Mouse (Mus musculus): ENCODE data around the gene Cbll1. TPM values are rescaled to one million over a fixed set of nuclear protein-coding genes. Genes with fewer than 3 reads are reported as not detected.

Gene Cbll1
- polyA plus RNA-seq, 1 experiment from 2014 or later, result 6.1 TPM

DNA sequence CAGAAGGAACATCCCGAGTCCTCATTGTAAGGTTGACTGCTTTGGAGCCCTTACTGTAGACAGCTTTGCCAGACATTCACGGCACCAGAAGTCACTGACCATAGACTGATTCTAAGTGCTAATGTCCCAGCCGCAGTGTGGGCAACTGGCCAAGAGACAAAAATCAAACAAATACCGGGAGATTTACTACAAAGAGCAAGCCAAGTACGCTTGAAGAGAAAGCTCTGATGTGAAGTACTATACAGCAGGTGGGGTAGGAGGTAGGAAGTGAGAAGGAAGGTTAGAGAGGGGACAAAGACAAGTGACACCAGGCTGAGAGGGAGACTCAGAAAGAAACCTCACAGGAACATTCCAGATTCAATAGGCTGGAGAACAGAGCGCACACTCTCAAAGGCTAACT is 54.6 kb downstream of the Cbll1 start:
- H3K4me2 ChIP-seq (replicated peaks; ENCODE audit: low read depth), result no peak overlapping the region
- WGBS, result 37% methylated on average over 6 of the region's 6 CpGs

DNA sequence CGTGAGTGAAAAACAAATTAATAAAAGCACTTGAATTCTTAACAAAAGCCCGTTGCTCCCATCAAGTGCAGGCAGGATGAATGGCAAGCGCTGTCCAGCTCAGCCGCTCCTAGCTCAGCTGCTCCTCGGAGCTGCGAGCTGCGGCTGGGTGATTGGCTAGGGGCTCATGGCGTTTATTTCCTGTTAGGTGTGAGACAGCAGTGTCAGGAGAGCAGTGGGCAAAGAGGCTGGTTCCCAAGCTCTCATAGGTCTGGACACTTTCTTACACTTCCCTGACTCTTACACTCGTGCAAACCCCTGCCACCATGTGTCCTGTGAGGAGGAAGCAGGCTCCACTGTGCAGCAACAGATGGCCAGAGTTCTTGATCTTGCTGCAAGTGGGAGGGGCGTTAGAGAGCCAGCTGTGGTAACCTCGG is 55.3 kb downstream of the Cbll1 start:
- DNase-seq (ENCODE audit: low spot score), result peak; percentile 68

More for the DNA sequence above, 54.6 kb downstream of the Cbll1 start:
- Histone ChIP-seq H3K4me3 (ENCODE audit: low read depth, low read length) (no peak overlapping the region), H3K27ac (replicated peaks) (no peak overlapping the region), H3K9me3 (ENCODE audit: control insufficient read depth, low read length) (no peaks in the 10 kb centered on the region), H3K9ac (ENCODE audit: low read length) (no peak overlapping the region), H3K27me3 (ENCODE audit: control insufficient read depth, insufficient read depth, low read length) (no peaks in the 10 kb centered on the region), H3K36me3 (ENCODE audit: control insufficient read depth, insufficient read depth, low read length) (no peaks in the 10 kb centered on the region), H3K4me1 (replicated peaks; ENCODE audit: control insufficient read depth, insufficient read depth) (no peaks in the 10 kb centered on the region)
- DNase-seq (ENCODE audit: low spot score) (peak; percentile 27), ATAC-seq (ENCODE audit: low FRiP score, low TSS enrichment) (no peak)
- TF ChIP-seq EP300 (optimal IDR thresholded peaks at IDR 0.05) (no peak), CTCF (IDR thresholded peaks at IDR 0.05; ENCODE audit: low read depth) (no peak)

DNA sequence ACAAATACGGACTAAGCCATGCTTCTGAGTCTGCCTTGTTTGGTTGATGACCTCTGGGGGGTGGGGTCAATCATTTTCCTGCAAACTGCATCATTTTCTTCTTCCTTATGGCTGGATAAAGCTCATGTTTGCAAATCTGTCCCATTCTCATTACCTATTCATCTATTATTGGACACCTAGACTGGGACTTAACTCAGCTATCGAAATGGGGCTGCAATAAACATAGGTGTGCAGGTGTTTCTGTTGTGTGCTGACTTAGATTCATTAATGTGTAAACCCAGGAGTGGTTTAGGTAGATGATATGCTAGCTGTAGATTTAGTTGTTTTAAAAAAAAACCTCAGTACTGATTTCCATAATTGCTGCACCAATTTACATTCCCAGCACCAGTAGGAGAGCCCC is 59.8 kb downstream of the Cbll1 start:
- Histone ChIP-seq H3K4me1 (replicated peaks; ENCODE audit: control insufficient read depth, insufficient read depth) (no peaks in the 10 kb centered on the region), H3K9ac (ENCODE audit: low read length) (no peak overlapping the region), H3K36me3 (ENCODE audit: control insufficient read depth, insufficient read depth, low read length) (no peaks in the 10 kb centered on the region), H3K27me3 (ENCODE audit: control insufficient read depth, insufficient read depth, low read length) (no peaks in the 10 kb centered on the region), H3K9me3 (ENCODE audit: control insufficient read depth, low read length) (no peaks in the 10 kb centered on the region), H3K4me2 (replicated peaks; ENCODE audit: low read depth) (no peak overlapping the region), H3K27ac (replicated peaks) (no peak overlapping the region), H3K4me3 (ENCODE audit: low read depth, low read length) (no peak overlapping the region)
- WGBS, result 70% methylated on average over 2 of the region's 2 CpGs
- DNase-seq (ENCODE audit: low spot score) (no peak), ATAC-seq (ENCODE audit: low FRiP score, low TSS enrichment) (no peak)
- no peak for TF ChIP-seq EP300 (optimal IDR thresholded peaks at IDR 0.05)
- no peak for TF ChIP-seq CTCF (IDR thresholded peaks at IDR 0.05; ENCODE audit: low read depth)

More for the DNA sequence above, 55.3 kb downstream of the Cbll1 start:
- Histone ChIP-seq H3K4me1 (replicated peaks; ENCODE audit: control insufficient read depth, insufficient read depth) (no peaks in the 10 kb centered on the region), H3K4me2 (replicated peaks; ENCODE audit: low read depth) (peak overlapping the region; percentile 27), H3K27ac (replicated peaks) (no peak overlapping the region), H3K9me3 (ENCODE audit: control insufficient read depth, low read length) (no peaks in the 10 kb centered on the region), H3K4me3 (ENCODE audit: low read depth, low read length) (no peak overlapping the region), H3K9ac (ENCODE audit: low read length) (no peak overlapping the region), H3K36me3 (ENCODE audit: control insufficient read depth, insufficient read depth, low read length) (no peaks in the 10 kb centered on the region), H3K27me3 (ENCODE audit: control insufficient read depth, insufficient read depth, low read length) (no peaks in the 10 kb centered on the region)
- ATAC-seq (ENCODE audit: low FRiP score, low TSS enrichment), result 0 out of 2 replicates have a peak, but pooled peaks have one; percentile 29
- WGBS, result under 1% methylated on average over 11 of the region's 11 CpGs
- TF ChIP-seq CTCF (IDR thresholded peaks at IDR 0.05; ENCODE audit: low read depth), result 0 out of 2 replicates have a peak, but pooled peaks have one; percentile 29
- no peak for TF ChIP-seq EP300 (optimal IDR thresholded peaks at IDR 0.05)

DNA sequence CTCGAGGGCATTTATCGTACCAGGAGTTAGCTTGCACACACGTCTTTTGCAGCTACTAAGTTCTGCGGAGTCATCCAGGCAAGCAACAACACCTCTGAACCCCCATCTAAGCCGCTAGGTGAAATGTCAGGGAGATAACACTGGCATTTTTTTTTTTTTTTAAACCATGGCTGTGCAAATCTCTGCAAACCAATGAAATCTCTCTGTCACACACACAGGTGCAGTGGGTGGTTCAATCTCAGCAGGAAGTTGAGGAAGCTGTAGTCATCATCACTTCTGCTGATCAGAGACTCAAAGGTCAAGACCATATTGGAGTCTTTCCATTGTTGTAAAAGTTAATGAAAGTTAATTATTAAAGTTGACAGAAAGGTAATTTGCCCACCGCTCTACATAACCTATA is 61.6 kb downstream of the Cbll1 start:
- TF ChIP-seq EP300 (optimal IDR thresholded peaks at IDR 0.05) (no peak), CTCF (IDR thresholded peaks at IDR 0.05; ENCODE audit: low read depth) (no peak)
- Histone ChIP-seq H3K27ac (replicated peaks) (no peak overlapping the region), H3K27me3 (ENCODE audit: control insufficient read depth, insufficient read depth, low read length) (no peaks in the 10 kb centered on the region), H3K36me3 (ENCODE audit: control insufficient read depth, insufficient read depth, low read length) (no peaks in the 10 kb centered on the region), H3K4me1 (replicated peaks; ENCODE audit: control insufficient read depth, insufficient read depth) (no peaks in the 10 kb centered on the region), H3K4me2 (replicated peaks; ENCODE audit: low read depth) (no peak overlapping the region), H3K4me3 (ENCODE audit: low read depth, low read length) (no peak overlapping the region), H3K9ac (ENCODE audit: low read length) (no peak overlapping the region), H3K9me3 (ENCODE audit: control insufficient read depth, low read length) (no peaks in the 10 kb centered on the region)
- DNase-seq (ENCODE audit: low spot score) (no peak), ATAC-seq (ENCODE audit: low FRiP score, low TSS enrichment) (peak; percentile 87)
- 61% methylated on average over 6 of the region's 6 CpGs for WGBS

Other genes starting within 250 kb of the Cbll1 start
- 30.6 and 31.7 TPM in 2 replicates for gene Lamb1, start 234.4 kb downstream of the Cbll1 start, polyA plus RNA-seq (2015; fragmentation: Nextera tagmentation; extraction: Ambion mirVana)
- gene Dld, start 148.2 kb downstream of the Cbll1 start, polyA plus RNA-seq (2015; fragmentation: Nextera tagmentation; extraction: Ambion mirVana), result 108 and 112 TPM in 2 replicates
- gene Slc26a3, start 108.7 kb downstream of the Cbll1 start, polyA plus RNA-seq (2015; fragmentation: Nextera tagmentation; extraction: Ambion mirVana), result 0.40 and 0.42 TPM in 2 replicates
- gene Slc26a4, start 60.4 kb upstream of the Cbll1 start, polyA plus RNA-seq (2015; fragmentation: Nextera tagmentation; extraction: Ambion mirVana), result 0.16 and 0.29 TPM in 2 replicates
- 40.1 and 40.4 TPM in 2 replicates for gene Bcap29, start 135.0 kb upstream of the Cbll1 start, polyA plus RNA-seq (2015; fragmentation: Nextera tagmentation; extraction: Ambion mirVana)
- gene Dus4l, start 155.2 kb upstream of the Cbll1 start, polyA plus RNA-seq (2015; fragmentation: Nextera tagmentation; extraction: Ambion mirVana), result 4.9 and 7.3 TPM in 2 replicates
- gene Cog5, start 155.3 kb upstream of the Cbll1 start, polyA plus RNA-seq (2015; fragmentation: Nextera tagmentation; extraction: Ambion mirVana), result 14.4 and 16.1 TPM in 2 replicates
- 1.5 and 1.7 TPM in 2 replicates for gene Gpr22, start 214.3 kb upstream of the Cbll1 start, polyA plus RNA-seq (2015; fragmentation: Nextera tagmentation; extraction: Ambion mirVana)